Mouse (Mus musculus) cerebral cortex, adult 2 months (tissue): Measurements from ENCODE around the gene Bmp7.

Experiments used
- WGBS: fragments of 180-500 bp; shearing (Covaris S2); methylation state at CpG from one replicate; pipeline ENCODE4 v1.1.7; 2018; 5-methylcytosine and 5-hydroxymethylcytosine counted together

The Bmp7 gene

DNA sequence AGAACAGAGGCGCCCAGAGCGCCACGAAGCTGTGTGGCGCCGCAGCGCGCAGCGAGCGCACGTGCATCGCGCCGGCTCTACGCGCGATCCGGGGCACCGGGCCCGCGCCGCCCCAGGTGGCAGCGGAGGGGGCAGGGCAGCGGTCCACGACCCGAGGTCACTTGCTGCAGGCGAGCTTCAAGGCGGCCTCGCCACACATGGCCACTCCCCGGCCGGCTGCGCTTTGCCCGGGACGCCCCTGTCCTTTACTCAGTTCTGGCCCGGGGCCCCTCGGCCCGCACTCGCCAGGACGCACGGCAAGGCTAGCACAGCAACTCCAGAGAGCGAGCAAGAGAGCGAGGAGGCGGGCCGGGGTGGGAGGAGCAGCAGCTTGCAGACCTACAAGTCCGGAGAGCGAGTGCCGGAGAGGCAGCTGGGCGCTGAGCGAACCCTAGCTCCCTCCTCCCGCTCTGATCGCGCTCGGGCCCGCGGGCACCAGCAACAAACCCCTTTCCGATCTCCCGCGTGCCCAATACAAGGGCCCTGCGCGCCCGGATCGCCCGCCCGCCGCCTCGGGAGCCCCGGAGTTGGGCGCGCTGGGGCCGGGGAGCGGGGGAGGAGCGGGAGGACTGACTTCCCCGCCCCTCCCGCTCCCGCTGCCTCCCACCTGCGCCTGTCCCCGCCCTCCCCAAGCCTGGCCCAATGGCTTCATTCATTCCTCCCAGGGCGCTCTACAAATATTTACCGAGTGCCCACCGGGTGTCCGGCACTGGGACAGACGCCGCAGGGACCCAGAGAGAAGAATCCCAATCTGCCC, at the start of gene Bmp7:
Gene Bmp7, minus strand, starts transcription at position 319 of the 796 bp plus-strand sequence.
- WGBS = under 1% methylated on average over 82 of the region's 82 CpGs

DNA sequence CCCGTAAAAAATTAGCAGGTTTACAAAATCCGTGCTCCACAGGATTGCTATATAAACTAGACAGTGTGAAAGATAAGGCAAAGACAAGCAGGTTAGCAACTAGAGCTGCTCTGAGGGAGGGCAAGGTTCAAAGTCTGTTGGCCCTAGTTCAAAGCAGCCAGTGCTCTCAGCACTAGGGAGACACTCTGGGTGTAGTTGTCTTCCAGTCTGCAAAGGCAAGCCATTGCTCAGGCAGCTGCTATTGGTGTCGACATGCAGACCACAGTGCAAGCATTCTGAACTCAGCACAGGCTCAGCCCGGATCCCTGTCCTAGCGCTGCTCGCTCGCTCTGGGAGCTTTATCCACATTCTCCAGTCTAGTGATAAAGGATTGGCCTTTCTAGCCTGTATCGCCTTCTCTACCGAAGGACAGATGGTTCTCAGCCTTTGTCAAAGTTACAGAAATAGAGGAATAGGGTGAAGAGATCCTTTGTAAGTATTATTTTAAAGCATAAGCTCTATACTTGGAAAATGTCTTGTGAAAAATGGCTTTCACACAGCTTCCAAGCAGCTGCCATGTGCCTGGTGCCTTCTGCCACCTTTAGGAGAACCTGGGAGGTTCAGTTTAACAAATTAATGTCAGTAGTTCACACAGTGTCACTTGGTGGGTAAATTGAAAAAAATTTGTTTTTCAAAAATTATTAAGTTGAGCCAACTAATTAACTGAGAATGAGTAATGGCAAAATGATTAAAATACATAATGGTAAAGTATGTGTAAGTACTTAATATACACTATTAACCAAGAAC, 42.8 kb upstream of the Bmp7 start:
- 66% methylated on average over 9 of the region's 9 CpGs for WGBS

DNA sequence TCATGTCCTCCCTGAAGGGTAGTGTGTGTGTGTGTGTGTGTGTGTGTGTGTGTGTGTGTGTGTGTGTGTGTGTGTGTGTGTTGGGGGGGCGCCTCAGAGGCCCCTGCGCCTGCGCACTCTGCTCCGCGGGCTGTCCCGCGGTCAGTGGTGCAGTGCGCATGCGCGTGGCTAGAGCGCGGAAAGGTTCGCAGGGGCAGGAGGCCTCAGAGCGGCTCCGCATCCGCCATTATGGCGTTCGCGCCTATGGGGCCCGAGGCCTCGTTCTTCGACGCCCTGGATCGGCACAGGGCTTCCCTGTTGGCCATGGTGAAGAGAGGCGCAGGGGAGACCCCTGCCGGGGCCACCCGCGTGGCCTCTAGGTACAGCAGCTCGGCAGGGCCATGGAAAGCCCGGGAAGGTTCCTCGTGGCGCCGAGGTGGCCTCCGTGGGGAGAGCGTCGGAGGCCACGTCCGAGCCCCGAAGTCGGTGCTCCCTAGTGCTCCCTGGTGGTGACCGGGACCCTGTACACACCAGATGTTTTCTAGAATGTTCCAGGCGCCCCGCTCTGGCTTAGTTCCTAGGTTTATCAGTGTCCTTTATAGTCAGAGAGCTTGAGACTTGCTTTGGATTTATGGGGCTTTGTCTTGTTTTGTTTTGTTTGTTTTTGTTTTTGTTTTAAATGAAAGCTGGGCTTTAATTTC, 39.7 kb upstream of the Bmp7 start:
- WGBS = 93% methylated on average over 43 of the region's 43 CpGs

DNA sequence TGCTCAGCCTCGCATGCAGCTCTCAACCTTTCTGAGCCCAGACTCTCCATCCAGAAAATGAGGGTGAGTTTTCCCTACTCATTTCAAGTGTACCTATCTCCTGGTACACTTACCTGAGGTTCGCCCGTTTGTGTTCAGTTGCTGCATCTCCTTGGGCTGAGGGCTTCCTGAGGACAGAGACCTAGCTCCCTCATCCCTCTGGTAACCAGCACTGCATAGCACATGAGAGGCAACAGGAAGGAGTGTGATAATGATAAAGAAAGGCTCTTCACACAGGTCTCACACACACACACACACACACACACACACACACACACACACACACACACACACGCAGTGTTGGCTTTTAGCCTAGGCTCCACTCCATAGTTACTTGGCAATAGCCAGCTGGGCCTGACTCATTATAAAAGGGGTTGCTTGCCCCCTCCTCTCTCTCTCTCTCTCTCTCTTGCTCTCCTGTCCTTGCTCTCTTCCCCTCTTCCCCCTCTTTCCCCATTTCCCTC, 38.1 kb upstream of the Bmp7 start:
- 68% methylated on average over 4 of the region's 4 CpGs for WGBS

DNA sequence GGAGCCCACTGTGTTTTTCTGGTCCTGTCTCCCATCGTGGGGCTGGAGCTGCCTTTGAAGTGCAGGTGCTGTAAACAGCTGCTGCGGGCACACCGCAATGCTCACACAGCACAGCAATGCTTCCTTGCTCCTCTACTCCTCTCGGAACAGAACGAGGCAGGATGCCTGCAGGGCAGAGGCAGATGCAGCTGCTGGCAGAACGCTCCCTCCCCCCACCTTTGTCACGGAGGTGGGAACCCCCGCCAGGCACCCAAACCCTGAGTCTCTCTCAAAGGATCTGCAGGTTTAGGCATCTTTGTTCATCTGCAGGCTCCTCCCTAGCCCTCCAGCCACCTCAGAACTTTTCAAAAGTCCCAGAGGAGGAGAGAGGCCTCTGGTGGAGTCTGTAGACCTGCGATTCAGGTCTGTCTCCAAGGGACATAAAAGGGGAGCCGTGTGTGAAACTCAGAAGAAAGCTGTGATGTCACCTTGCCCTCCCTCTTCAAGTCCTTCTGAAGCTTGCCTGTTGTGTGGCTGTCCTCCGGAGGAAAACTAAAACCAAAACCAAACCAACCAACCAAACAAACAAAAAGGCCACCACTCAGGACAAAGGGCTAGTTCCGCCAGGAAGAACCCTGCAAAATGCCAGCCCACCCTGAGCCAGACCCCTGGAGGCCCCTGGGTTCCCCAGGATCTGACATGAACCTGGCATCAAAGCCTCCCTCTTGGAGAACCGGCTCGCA, 37.4 kb upstream of the Bmp7 start, which contains the start of gene Spo11:
Gene Spo11, plus strand, starts transcription at position 292 of the 722 bp plus-strand sequence.
- 40% methylated on average over 14 of the region's 14 CpGs for WGBS

DNA sequence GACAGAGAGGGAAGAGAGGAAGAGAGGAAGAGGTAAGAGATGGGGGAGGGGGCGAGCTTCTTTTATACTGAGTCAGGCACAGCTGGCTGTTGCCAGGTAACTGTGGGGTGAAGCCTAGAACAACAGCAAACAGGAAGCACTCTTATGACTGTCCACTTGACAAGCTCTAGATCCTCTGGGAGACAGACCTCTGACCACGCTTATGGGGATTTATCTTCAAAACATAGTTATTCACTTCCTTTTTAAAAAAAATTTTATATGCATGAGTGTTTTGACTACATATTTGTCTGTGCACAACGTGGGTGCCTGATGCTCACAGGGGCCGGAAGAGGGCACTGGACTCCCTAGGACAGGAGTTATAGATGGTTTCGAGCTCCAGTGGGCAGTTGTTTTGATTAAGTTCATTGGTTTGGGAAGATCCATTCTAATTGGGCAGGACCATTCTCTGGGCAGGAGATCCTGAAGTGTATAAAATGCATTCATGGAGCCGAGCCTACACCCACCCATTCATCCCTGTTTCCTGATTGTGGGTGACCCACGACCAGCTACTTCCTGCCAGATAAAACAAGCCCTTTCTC, 36.6 kb upstream of the Bmp7 start:
- WGBS = 52% methylated on average over 7 of the region's 7 CpGs

DNA sequence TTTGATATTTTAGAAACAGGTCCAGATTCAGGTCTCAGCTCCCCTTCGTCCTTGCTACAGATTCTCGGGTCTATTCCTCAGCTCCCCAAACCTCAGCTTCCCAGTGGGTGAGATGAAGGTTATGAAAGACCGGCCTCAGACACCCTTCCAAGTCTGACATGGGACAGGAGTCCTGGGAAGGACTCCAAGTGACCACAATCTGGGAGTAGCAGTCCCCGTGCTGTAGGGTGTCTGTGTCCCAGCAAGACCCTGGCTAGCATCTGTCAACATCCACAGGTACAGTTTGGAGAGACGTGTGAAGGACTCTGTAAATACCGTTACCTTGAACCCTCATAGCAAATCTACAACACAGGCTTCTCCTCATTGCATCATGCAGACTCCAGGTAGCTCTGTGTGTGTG, 35.0 kb upstream of the Bmp7 start:
- 89% methylated on average over 6 of the region's 6 CpGs for WGBS

DNA sequence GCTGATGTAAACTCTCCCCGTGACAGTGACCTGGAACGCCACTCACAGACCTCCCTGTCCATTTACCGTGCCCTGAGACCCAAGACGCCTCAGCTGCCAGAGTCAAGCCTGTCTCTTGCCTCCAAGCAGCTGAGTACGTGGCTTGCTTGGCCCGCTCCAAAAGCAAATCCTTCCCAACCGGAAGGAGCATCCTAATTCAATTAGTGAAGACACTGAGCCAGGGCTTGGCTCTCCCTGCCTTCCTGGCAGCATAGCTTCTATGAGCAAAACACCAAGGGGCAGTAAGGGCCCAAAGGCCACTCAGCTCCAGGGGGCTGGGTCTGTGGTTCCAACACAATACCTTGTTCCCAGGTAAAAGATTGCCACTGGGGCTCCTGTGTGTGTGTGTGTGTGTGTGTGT, 34.6 kb upstream of the Bmp7 start:
- WGBS = 62% methylated on average over 7 of the region's 7 CpGs

DNA sequence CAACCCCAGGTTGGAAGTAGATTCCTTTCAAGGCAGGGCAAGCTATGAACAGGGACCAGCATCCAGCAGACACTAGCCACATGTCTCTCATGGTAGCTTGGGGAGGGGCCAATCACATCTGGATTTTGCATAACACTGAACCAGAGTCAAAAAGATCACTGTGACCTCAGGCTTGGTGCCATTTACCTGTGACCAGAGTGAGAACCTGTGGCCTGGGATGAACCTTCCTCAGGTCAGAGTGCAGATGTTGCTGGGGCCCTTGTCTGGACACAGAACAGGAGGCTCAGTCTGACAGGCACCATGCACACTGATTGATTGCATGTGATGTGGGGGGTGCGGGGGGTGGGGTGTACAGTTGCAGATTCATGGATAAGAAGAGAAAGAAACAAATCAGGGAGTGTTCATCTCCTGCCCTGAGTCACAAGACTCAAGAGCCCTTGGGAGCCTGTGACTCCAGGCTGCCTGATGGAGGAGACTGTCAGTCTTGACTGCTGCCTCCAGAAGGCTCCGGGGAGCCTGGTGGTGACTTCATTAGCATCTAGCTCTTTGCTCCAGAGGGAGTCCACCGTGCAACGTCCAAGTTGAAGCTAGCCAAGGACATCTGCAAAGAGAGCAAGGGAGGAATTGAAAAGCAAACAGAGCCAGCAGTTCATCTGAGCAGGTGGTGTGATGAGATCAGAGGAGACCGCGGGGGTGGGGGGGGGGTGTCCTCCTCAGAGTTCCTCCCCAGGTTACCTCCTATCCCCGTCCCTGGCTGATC, 33.9 kb upstream of the Bmp7 start:
- 30% methylated on average over 7 of the region's 7 CpGs for WGBS

DNA sequence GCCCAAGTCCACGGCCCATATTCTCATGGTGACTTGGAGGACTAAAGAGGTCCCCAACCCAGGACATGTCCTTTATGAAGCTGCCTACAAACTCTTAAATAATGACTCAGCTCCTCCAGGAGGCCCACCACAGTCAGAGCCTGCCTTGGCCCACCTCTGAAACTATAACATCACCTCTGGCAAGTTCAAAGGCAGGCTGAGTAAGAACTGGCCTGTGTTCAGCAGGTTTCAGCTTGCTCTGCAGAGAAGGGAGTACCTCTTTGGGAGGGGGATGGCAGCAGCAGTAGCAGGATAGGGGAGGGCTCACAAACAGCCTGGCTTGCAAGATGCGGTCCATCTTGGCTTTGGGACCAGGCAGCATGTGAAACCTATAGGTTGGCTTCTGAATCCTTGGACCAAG, 31.7 kb upstream of the Bmp7 start:
- 96% methylated on average over 2 of the region's 2 CpGs for WGBS

DNA sequence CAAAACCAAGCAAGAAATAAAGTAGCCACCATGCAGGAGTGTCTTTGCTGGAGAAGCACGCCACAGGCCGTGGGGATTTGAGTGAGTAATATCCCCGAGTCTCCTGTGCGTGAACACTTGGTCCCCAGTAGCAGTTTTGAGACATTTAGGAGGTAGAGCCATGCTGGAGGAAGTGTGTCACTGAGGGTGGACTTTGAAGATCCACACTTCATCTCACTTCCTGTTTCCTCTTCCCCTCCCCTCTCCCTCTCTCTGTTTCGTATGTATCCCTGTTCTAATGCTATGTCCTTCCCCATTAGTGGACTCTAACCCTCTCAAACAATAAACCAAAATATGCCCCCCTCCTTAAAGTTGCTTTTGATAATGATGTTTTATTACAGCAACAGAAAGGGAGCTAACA, 26.4 kb upstream of the Bmp7 start:
- 88% methylated on average over 5 of the region's 5 CpGs for WGBS

DNA sequence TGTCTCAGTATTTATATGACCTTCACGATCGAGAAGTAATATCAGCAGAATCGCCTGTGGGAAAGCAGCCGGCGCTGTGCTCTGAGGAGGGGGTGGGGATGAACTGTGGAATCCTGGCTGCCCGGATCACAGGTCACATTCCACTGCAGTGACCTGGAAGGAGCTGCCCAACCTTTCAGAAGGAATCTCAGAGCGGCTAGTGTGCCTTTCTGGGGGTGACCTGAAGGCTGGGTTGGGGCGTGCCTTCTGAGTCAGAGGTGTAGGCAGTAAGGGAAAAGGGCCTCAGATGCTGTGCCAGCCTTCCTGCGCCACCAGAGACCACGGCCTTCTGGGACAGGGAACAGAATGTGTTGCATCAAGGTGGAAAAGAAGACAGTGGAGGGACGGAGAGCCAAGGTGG, 25.1 kb upstream of the Bmp7 start:
- 82% methylated on average over 11 of the region's 11 CpGs for WGBS

DNA sequence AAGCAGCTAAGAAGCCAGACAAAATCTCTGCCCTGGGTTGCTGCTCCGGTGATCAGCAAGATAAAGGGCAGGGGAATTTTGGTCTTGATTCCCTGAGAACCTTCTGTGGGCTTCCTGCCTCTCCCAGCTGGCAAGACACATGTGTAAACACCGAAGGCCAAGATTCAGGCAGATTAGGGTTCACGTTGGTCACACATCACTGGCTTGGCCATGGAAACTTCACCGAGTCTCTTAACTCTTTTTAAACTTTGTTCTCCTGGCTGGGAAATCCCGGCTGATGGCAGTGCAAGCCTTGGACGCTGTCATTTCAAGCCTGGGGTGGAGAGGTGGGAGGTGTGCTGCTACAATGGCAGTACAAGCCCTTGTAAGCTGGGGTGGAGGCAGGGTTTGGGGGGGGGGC, 21.1 kb upstream of the Bmp7 start:
- 59% methylated on average over 6 of the region's 6 CpGs for WGBS

DNA sequence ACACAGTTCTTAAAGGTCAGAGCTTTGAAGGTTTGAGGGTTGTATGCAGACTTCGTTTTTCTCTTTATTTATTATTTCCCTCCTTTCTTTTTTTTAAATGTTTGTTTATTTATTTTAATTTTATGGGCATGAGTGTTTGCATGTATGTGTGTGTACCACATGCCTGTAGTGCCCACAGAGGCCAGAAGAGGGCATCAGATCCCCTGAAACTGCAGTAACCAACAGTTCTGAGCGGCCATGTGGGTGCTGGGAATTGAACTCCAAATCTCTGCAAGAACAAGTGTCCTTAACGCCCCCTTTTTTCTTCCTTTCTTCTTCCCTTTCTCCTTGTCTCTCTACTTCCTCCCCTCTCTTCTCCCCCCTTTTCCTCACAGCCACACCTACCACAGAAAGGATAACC, 20.2 kb upstream of the Bmp7 start:
- WGBS = 89% methylated on average over 3 of the region's 3 CpGs

DNA sequence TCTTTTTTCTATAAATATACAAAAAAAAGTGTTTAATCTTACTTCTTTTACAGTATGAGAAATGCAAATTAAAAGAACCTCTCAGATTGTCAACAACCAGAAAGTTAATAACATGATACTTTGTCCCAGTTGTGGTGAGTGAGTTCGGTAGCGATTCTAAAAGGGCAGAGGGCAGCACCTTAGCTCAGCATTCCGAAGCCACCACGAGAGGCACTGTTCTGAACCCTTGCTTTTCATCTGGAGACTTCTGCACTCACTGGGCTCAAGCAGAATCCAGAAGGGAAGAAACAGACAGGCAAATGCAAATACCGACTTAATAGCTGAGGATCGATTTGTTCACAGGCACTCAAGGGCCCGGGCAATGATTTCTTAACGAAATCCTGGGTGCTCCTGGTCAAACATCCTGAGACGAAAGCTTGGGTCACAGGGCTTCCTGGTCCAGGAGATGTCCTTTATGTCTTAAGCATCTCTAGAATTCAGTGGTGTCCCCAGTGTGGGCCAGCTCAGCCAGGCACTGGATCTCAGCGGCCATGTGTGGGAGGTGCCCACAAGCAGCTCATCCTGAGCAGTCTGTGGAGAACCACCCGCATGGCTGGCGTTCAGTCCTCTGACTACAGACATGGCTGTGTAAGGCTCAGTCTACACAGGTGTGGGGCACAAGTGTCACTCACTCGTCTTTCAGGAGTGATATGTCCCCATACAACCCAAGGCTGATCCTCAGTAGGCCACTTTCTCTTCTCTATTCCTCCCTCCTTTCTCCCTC, 19.1 kb upstream of the Bmp7 start:
- 57% methylated on average over 13 of the region's 13 CpGs for WGBS

DNA sequence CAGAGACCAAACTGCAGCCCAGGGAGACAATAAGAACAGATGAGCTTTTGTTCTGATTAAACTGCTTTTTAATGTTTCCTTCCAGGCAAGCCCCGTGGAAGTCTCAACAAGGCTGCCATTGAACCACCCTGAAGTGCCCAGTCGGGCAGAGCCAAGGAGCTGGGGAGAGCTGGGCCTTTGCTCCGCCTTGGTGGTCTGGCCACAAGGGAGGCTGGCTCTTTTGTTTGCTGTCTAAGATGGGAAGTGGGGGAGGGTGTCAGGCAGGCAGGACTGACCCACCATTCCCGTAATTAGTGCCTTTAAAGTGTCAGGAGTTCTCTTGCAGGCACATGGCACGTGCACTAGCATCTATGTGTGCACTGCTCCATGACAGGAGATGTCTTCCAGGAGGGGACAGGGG, 18.5 kb upstream of the Bmp7 start:
- 58% methylated on average over 5 of the region's 5 CpGs for WGBS

DNA sequence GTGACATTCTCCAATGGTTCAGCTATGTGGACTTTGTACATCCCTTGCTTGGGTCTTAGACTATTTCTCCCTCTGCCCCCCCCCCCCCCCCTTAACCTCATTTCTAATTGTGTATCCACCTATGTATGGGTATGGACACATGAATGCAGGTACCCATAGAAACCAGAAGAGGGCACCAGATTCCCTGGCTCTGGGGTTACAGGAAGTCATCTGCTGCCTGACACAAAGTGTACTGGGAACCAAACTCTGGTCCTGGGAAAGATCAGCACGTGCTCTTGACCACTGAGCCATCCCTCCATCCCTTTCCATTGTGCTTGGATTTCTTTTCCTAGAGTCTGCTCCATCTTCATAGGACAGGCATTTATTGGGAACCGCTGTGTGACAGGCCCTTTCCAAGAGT, 11.9 kb upstream of the Bmp7 start:
- WGBS = 82% methylated on average over 2 of the region's 2 CpGs

DNA sequence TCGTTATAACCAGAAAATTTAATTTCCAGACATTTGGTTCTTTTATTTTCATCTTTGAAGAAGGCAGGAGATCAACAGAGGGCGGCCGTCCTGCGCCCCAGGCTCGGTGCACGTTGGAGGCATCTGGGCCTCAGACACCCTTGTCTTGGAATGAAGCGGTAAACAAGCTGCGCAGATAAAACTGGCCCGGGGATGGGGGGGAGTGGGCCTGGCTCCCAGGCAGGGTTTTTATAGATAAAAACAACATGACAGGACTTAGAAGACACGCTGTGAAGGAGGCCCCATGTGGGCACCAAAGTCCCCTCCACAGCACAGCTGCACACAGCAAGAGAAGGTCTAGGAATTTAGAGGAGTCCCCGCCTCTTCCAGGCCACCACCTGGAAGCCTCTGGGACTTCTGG, 10.6 kb upstream of the Bmp7 start:
- 70% methylated on average over 11 of the region's 11 CpGs for WGBS

DNA sequence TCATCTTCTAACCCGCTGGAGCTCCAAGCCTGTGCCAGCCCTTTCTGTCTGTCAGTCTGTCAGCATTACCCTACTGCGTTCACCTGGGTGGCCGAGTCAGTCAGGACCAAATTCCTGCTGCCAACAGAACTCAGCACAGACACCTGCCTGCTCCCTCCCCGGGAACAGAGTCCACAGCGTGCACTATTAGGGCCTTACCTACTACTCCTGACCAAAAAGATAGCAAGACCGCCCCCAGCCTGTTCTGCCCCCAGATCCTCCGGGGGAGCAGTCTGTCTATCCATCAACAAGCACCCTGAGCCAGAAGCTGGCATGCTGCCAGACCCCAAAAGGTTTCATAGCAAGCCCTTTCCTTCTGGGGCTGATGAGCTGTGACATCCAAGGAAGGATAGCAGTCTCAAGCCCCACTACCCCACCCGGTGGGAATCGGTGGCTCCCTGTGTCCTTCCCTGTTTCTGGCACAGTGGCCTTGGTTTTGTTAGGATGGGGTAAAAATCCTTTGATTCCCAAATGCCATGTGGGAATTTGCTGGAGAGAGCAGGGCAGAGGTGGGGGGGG, 10.1 kb upstream of the Bmp7 start:
- 78% methylated on average over 9 of the region's 9 CpGs for WGBS
